Mouse (Mus musculus): ENCODE results near the gene Sec61b. TPM values are rescaled to one million over a fixed set of nuclear protein-coding genes. Genes with fewer than 3 reads are reported as not detected.

Gene Sec61b
- 229 TPM for polyA plus RNA-seq (2017; shearing (Covaris generic))

GRCm38 (mm10) chr4:47473968-47474729 lies at the start of gene Sec61b, which contains the start of gene Alg2:
TSS of gene Sec61b (plus strand) at chr4:47474658.
TSS of gene Alg2 (minus strand) at chr4:47474333.

Other genes with a start within 250 kb of the Sec61b start
- 77.1 TPM for gene Tgfbr1, start 121.4 kb upstream of the Sec61b start, polyA plus RNA-seq (2017; shearing (Covaris generic))
- gene Alg2, start 325 bp upstream of the Sec61b start, polyA plus RNA-seq (2017; shearing (Covaris generic)), result 21.3 TPM

Data from inflammation-experienced regulatory T-cells, adult 16 weeks (primary cell).